Mouse (Mus musculus) right cerebral cortex, adult 18-20 months (tissue): ENCODE results near the gene Mxra7.
A peak's percentile ranks its signal among the peaks of the same experiment; 100 is the strongest.

Experiments
- DNase-seq: peaks from one replicate; pipeline ENCODE4 v3.0.0; 2022; ENCODE audit warnings: mixed read lengths

The Mxra7 gene

DNA sequence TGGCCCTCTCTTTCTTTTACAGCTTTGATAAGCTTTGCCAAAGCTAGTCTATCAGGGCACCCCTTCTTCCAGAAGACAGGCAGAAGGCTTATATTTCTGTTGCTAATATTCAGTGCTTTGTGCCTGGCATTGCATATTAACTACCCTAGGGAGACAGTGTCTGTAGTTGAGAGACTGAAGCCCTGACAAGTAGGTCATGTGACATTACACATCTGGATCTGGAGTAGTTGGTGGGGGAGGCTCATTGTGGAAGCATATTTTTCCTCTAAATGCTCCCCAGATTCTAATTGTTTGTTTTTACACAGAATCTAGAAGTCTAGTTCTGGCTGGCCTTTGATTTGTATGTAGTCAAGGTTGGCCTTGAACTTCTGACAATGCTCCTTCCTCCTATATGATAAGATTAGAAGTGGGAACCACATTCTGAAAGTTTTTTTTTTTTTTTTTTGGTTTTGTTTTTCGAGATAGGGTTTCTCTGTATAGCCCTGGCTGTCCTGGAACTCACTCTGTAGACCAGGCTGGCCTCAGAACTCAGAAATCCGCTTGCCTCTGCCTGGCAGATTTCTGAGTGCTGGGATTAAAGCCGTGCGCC, 18.8 kb upstream of the Mxra7 start:
- DNase-seq, result no peak

DNA sequence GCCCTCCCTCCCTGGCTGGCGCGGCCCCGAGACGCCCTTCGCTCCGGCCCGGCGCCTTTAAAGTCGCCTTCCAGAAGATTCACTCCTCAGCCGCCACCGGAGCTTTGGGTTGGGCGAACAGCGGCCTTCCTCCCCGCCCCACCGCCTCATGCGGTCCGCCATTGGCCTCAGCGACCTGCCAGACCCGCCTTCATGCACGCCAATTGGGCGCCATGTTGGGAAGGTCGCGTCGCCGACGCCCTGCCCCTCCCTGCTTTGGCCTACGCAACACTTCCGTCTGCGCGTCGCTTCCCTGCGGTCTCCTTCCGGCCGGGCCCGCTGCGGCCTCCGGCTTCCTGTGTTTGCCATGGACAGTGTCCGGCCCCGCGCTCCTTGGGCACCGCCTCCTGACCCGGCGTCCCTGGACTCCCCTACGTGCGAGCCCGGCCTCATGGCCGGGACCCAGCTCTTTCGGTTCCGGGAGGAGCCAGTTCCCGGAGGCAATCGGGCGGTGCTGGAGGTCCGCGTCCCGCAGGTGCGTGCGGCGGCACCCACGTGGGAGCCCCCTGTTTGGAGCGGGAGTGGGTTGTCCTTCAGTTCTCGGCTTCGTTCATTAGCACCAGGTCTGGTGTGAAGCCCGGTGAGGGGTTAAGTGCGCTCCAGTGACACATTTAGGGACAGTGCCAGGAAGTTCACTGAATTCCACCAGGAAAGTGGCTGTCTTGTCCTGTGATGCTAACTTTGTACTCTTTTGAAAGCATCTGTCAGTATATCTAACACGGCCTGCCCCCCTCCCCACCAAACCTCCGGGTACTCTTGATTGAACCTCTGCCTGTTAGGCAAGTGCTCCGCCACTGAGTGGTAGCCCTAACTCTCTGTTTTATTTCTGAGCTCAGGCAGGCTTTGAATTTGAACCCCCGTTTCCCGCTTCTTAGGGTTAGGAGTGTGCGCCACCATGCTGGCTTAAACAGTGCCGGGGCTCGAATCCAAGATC, 15.7 kb upstream of the Mxra7 start, which contains the start of the genes Mettl23 and Jmjd6:
Gene Mettl23 (plus strand): TSS at position 18 of the 973 bp plus-strand sequence.
Gene Jmjd6 (minus strand): TSS at position 189 of the 973 bp plus-strand sequence.
- peak; percentile 99 for DNase-seq

DNA sequence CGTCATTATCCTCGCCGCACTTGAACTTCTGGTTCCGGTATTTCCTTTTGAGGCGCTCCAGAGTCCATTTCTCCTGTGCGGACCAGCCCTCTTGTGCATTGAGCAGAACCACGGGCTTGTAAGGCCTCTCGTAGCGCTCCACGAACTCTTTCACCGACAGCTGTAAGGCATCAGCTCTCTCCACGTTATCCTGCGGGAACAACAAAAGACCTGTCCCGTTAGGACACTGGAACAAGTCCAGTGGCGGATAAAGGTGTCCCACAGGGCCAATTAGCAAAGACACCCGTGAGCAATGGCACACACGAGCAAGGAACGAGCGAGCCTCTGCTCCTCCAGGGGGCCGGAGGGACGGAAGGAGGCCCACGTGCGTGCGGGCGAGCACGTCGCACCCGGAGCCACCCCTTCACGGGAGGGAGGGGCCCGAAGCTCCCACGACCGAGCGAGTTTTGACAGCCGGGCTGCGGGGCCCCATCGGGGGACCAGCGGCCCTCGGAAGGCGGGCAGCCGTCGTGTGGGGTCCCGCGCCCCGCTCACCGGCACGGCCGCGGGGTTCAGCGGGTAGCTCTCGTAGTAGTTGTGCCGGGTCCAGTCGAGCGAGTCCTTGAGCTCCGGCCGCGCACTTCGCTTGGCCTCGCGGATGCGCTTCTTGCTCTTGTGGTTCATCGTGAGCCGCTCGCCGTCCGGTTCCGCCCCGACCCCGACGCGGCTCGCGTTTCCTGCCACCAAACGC, 14.8 kb upstream of the Mxra7 start:
- peak; percentile 79 for DNase-seq

DNA sequence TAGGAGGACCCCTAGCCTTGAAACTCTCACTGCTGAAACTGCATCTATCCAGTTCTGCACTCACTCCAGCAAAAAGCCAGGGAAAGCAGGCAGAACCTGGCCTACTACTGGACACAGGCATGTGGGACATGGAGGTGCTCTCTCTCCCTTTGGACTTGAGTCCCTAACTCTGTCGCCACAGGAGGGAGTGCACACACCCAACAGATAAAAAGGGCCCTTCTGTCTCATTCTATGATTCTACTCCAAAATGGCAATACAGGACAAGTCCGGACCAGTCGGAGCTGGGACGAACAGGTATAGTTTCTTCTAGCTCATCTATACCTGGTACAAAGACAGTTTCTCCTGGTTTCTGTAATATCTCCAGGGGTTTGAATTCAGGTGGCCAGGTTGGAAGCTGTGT, 12.9 kb upstream of the Mxra7 start:
- DNase-seq, result no peak

DNA sequence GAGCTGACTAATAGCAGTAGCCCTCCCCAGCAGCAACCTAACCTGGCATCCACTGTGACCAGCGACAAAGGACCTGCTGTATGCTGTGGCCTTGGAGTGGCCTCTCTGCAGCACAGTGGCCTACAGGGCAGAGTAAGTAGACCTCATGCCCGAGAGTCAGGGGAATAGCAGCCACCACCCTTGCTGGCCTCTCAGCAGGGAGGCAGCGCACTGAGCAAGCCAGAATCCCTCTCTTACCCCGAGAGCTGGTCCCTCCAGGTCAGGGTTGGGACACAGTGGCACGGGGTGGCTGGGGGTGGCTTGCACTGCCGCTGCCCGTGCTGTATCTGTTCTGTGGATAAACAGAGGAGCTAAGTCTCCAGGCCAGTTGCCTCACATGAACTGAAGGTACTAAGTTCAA, 11.8 kb upstream of the Mxra7 start:
- DNase-seq, result no peak

DNA sequence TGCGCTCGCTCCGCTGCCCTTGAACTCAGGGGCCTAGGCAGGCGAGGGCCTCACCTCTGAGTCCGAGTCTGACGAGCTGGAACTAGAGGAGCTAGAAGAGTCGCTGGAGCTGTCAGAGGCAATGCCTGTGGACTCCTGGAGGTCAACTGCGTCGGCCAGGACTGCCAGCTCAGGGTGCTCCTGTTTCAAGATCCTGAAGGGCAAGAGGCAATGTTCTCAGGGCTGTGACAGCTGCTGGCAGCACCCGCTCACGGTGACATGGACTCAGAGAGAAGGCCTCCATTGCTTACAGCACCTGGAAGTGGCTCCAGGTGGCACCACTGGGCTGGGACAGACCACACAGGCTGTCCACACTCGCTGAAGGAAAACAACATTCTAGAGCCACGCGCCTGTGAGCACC, 11.1 kb upstream of the Mxra7 start:
- DNase-seq, result no peak

DNA sequence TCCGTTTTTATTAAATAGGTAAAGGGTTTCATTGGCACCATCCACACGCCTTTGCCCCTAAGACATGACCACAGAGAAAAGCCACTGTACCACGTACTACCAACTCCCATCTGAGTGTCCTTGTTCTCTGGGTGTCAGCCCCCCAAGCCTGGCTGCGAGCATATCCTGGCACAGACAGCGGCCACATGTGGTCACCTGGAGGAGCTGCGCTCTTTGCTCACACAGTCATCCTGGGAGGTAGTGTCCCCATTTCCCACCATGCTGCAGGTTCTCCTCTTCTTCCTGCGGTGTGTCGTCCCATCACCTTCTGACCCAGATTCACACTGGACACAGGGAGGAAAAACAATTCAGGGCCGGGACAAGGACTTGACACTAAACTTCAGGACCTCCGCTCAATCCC, 9.6 kb upstream of the Mxra7 start:
- DNase-seq, result no peak

DNA sequence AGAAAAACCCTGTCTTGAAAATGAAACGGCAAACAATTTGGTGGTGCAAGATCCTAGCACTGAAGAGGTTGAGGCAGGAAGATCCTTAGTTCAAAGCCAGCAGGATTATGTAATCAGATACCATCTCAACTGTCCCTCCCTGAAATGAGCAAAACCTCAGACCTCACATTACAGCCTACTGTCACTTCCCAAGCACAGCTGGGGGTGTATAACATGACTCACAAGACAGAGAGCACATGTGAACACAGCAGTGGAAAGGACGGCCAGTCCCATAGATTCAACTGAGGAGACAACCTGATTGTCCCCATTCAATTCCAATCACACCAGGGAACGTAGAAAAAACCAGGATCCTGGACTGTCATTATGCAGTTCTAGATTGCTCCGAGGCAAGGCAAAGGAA, 8.4 kb upstream of the Mxra7 start:
- no peak for DNase-seq

DNA sequence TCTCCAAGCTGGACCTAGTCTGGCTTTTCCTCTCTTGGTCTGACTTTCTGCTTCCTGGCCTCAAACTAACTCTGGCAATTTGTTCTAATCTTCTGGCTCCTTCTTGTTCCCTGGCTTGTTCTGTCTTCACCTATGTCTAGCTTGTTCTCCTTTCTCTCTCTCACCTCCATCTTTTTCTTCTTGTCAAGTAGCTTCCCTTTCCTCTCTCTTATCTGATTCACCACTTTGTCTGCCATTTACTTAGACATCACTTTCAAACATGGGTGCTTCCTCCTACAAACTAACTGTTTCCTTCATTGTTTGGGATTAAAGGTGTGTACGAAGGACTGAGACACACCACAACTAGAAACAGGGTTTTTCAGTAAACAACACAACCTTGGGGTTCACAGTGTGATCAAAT, 7.1 kb upstream of the Mxra7 start:
- DNase-seq, result no peak

DNA sequence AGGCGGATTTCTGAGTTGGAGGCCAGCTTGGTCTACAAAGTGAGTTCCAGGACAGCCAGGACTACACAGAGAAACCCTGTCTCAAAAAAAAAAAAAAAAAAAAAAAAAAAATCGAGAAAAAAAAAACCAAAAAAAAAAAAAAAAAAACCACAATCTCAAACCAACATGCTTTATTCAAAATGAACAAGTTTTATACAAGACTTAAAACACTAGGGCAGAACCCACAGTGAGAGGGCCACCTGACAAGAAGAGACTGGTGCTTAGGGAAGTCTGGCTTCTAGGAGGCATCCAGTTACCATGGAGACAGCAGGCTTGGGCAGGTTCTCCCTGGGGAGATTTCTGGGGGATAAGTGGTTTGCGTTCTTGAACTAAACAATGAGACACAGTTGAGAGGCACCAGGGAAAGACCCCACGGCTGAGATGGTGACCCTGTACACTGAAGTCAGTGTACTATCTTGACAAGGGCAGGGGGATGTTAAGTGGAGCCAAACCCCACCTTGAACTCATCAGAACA, 4.4 kb upstream of the Mxra7 start:
- no peak for DNase-seq

DNA sequence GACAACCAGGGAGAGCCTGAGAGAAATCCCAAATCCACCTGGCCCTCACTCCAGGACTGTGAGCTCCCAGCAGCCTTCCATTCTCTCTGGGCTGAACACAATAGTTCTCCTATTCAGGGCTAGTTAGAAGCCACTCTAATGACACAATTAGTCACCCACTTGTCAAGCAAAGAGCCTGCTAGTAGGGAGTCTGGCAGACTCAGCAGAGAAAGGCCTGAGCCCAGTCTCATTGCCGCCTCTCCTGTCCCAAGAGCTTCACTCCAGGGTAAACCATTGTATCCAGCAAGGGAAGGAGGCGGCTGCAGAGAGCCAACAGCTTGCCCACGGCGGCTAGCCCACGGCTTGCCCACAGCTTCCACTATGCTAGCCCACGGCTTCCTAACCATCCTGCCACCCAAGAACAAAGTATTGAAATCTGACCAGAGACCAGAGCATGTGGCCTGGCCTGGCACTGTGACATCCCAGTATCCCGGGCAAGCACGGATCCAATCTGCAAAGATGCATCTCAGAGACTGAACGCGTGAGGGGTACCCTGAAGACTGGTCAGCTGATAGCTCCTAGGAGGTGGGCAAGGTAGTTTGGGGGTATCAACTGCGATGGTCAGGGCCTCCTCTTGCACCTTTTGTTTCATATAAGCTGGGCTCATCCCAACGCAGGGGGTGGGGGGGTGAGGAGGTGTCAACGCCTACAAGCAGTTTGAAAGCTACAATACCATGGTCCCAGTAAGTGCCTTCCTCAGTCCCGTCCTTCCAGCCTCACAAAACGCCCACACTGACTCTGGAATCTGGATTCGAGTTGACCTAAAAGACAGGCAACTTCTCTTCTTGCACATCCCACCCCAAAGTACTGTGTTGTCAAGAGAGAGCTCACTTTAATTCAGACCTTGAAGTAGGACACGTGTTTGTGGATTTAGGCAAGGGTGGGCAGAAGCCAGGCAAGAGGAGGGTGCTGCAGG, 1.0 kb downstream of the Mxra7 start:
- no peak for DNase-seq

DNA sequence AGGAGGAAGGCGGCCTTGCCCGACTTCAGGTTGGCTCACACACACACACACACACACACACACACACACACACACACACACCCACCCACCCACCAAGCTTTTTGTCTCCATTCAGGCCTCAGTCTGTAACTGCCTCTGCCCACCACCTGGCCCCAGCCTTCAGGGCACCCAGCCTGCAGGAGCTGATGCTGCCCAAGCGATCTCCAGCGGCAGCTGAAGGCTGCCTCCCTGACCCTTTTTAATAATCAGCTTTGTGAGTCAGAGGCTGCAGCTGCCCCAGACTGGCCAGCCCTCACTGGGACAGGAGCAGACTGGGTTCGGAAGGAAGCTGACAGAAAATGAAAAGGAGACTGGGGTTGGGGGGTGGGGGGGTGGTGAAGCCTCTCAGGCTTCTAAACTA, 2.6 kb downstream of the Mxra7 start:
- DNase-seq, result no peak

DNA sequence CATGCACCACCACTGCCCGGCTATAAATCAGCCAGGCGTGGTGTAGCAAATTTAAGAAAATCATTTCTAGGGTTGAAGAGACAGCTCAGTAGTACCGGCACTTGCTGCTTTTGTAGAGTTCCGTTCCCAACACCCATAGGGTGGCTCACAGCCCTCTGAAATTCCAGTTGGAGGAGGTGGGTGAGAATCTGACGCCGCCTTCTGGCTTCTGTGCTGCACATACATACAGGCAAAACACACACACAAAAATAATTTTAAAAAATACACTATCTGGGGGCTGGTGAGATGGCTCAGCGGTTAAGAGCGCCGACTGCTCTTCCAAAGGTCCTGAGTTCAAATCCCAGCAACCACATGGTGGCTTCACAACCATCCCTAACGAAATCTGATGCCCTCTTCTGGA, 4.0 kb downstream of the Mxra7 start:
- DNase-seq, result peak; percentile 61

DNA sequence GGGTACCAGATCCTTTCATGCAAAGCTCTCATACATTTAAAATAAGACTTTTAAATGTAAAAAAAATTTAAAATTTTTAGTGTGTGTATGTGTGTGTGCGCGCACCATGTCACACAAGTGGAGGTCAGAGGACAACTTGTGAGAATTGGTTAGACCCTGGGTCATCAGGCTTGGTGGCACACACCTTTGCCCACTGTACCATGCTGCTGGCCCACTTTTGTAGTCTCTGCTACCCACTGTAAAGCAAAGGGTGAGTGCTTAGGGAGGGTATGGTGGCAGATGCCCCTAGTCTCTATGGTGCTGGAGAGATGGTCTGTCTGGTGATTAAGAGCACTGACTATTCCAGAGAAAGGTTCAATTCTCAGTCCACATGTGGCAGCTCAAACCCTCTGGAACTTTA, 4.6 kb downstream of the Mxra7 start:
- DNase-seq, result no peak

DNA sequence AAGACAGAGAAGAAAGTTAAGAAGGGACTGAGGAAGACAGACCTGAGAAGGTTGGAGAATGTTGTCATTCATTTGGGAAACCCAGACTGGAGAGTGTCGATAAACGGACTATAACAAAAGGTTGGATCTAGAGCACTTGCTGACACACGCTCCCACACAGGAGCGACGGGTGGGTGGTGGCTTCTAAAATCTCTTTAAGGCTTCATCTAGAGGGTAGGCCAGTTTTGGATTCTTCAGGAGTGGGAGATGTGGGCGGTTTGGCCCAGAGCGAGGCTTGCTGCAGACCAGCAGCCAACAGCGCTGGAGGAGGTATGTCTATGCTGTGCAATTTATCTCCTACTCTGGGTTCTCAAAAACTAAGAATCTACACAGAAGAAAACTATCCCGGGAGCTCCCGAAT, 5.2 kb downstream of the Mxra7 start:
- peak; percentile 61 for DNase-seq

DNA sequence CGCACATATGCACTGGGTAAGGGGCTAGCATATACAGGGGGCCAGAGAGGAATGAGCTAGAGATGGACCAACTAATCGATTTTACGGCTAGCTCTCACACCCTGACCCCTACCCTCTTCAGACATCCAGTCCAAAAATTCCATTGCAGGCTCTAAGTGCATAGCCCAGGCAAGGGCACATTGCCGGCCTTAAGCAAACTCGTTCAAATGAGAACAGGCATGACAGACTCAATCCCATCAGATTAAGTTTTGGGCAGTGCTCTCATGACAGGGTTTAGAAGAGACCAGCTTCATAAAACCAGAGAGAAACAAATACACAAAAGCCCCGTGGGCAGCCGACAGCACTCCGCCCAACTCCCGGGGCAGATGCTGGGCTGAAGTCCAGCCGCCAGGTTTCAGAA, 5.6 kb downstream of the Mxra7 start:
- DNase-seq, result no peak

DNA sequence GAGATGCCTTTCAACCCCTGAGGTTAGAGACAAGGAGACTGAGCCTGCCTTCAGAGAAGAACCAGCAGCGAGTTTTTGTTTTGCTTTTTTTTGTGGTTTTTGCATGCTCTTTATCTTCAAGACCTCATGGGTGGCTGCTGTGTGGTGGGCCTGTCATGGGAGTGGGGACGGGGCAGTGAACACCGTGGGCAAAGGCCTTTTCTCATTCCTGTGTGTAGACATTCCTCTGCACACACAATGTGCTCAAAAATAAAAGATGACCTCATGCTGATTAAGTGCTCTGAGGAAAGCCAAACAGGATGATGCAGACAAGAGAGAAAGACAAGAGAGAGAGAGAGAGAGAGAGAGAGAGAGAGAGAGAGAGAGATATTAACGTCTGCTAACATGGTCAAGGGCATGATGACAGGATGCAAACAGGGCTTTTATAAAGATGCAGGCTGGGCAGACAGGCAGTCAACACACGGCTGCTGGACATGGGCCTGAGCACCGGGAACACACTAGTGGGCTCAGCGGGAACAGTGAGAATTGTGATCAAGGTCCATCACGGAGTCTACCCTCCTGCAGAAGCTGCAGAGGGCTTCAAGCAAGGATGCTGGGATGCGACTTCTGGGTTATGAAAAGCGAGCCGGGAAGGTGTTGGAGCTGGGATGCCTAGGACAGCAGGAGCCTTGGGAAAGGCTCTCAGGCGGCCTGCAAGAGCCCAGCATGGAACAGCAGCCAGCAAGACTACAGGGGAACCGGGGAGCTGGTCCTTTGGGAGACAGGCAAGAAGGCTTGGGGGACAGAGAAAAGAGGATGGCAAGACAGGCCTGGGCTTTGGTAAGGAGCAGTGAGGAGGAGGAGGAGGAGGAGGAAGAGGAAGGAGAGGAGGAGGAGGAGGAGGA, 6.5 kb downstream of the Mxra7 start:
- no peak for DNase-seq

DNA sequence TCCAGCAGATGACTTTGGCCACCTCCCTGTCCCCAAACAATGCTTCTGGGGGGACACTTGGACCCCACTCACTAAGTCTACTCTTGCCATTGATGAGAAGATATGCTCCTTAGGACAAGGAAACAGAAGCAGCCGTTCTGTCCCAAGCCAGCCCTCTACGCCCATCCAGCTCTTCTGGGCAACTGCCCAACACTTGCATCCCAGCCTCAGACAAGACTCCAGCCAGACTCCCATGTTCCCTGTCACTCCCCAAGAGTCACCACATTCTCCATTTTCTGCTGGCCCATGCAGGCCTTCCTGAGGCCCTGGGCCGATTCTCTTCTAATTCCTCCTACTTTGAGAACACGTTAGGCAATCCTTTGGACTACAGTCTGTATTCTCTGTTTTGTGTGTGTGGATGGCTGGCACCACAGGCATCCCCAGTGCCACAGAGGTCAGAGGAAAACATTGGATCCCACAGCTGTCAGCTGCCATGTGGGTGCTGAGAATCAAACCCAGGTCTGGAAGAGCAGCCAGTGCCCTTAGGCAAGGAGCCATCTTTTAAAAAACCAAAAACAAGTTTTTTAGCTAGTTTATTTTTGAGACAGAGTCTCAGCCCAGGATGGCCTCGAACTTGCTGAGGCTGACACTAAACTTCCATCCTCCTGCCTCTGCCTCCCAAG, 7.8 kb downstream of the Mxra7 start:
- no peak for DNase-seq

DNA sequence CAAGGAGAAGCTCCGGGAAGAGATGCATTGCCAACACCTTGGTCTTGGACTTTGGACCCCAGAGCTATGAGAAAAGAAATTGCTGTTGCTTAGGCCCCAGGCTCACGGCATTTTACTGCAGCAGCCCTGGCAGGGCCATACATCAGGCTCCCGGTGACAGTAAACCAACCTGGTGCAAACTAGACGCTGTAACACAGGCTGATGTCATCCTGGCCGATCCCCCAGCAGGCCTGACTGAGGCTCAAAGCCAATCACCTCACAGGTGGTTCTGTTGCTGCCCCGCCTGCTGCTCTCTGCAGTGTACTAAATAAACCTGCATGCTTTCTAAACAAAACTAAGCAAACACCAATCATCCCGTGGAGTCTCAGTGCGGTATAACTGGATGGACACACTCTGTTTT, 9.1 kb downstream of the Mxra7 start:
- no peak for DNase-seq

DNA sequence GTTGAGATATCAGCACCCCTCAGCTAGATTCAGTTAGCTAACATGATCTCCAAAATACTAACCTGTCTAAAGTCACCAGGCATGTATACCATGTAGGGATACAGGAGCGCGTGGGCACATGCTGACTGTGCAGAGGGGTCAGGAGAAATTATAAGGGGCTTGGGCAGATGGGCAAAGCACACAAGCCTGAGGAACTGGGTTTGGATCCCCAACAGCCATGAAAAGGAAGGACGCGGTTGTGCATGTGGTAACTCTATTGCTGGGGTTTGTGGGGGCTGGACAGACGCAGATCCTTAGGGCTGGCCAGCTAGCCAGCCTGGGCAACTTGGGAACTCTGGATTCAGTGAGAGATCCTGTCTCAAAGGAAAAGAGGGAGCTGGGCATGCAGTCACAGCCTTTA, 10.3 kb downstream of the Mxra7 start:
- no peak for DNase-seq

DNA sequence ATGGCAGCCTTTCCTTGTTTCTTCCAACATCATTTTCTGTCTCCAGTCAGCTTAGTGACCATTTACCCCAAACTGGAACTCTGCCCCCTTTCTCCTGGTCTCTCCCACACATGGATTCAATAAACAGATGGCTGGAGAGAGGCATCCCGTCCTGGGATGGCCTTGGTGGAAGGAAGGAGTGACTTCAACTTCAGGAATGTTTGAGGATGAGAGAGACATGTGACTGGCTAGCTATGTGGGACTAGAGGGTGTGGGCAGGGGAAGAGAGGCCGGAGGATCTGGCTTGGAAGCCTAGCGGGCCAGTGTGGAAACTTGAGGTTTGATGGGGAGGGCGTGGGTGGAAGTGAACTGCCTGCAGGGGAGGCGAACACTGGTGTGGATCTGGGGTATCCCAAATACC, 11.1 kb downstream of the Mxra7 start:
- DNase-seq, result no peak
